Mouse (Mus musculus): Measurements from ENCODE around the gene Pde6c.

Pde6c gene

GRCm38 (mm10) chr19:38132481-38132880 is at the start of gene Pde6c:
Gene Pde6c (plus strand): TSS chr19:38132781.
- DNase-seq (ENCODE audit: low spot score) = no peak

- DNase-seq (ENCODE audit: low spot score) = no peak
Measured at GRCm38 (mm10) chr19:38082931-38083525, 49.6 kb upstream of the Pde6c start.

DNA sequence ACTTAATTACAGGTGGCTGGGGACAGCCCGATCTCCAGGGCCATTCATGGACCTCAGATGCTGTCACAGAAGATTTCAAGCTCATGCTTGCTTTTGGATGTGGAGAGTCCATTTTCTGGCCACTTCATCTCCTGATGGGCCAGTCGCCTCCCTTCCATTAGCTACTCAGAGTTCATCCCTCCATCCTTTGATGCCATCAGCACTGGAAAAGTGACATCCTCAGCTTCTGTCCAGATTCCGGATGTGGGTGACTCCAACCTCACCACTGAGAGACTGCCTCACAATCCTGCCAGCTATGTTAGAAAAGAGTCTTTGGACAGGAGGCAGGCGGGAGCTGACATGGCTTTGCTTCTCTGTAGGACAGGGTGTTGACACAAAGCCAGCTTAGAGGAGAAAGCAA is 46.7 kb upstream of the Pde6c start:
- DNase-seq (ENCODE audit: low spot score) = no peak

DNA sequence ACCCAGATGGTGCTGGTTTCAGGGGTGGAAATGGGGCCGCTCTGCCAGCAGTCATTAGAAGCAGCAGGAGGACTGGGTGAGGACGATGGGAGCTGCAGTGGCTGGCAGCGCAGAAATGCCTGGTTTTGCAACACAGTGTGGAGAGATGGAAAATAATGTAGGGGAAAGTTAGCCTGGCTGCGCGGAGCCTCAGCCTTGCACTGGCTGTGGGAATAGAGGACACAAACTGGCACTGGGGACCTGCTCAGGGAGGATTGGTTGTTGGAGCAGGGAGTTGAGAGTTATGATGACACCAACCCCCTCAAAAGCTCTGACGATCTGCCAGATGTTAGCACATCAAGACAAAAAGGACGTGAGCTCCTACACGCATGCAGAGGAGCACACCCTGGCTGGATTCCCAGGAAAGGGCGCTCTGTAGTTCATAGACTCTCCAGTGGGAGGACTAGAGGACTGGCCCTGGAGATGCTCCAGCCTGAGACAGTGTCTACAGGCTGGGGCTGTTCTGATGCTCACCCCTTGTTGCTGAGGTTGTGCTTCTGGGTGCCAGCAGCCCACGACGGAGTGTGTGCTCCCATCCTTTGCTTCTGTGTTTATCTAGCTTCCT is 45.5 kb upstream of the Pde6c start:
- DNase-seq (ENCODE audit: low spot score) = no peak

GRCm38 (mm10) chr19:38089358-38089757 is 43.2 kb upstream of the Pde6c start:
- DNase-seq (ENCODE audit: low spot score) = no peak

DNA sequence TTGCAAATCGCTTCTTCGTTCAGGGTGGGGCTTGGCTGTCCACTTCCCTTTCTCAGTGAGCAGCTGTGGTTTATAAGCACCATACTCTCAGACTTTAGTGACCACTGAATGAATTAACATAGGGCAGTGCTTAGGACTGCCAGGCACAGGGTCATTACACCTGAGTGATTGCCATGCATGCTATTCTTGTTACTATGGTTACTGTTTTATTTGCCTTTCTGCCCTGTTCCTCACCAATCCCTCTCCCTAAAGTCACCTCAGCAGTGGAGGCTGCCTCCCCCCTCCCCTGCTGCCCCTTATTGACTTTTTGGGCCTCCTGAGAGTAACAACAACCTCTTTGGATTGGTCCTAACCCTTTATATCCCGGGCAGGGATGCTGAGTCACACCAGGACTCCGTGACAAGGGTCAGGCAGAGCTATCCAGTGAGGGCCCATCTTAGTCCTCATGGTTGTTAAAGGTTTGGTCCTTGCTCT is 41.0 kb upstream of the Pde6c start:
- DNase-seq (ENCODE audit: low spot score) = no peak

GRCm38 (mm10) chr19:38096231-38096630 is 36.4 kb upstream of the Pde6c start:
- no peak for DNase-seq (ENCODE audit: low spot score)

- DNase-seq (ENCODE audit: low spot score) = no peak
Measured at GRCm38 (mm10) chr19:38096858-38097758, 35.5 kb upstream of the Pde6c start, which contains the start of gene Ffar4. Gene Ffar4 (plus strand): TSS chr19:38097071.

GRCm38 (mm10) chr19:38107871-38108270 is 24.7 kb upstream of the Pde6c start:
- DNase-seq (ENCODE audit: low spot score) = no peak

GRCm38 (mm10) chr19:38109506-38110242 is 22.9 kb upstream of the Pde6c start:
- DNase-seq (ENCODE audit: low spot score) = no peak

DNA sequence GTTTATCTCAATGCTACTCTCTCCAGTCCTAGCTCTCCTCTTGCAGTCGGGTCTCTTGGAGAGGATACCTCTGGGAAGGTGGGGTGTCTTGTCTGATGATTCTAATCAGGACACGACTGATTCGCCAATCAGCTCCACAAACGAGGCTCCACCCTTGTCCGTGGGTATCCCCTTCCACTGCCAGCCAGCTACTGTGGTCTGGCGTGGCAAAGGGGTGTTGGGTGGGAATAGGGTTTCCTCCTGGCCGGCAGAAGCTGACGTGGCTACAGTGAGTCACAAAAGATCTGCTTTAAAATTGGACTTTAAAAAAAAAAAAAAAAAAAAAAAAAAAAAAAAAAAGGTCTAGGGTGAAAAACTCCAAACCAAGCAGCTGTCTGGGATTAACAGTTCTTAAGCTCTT is 21.5 kb upstream of the Pde6c start:
- DNase-seq (ENCODE audit: low spot score) = no peak

DNA sequence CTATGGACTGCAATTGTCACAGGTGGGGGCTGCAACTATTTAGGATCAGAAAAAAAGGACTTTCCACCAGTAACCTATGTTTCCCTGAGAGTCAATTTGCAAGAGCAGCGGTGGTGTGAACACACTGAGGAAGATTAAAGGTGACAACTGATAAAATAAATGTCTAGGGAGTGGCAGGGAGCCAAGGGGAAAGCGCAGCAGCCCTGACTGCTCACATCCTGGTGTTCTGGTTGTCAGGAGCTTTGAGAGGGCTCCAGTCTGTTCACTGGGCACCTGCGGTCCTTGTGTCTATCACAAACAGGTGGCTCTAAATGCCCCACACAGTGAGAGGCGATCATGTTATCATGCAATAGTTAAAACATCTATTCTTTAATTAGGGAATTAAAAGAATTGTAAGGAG is 20.0 kb upstream of the Pde6c start:
- no peak for DNase-seq (ENCODE audit: low spot score)

DNA sequence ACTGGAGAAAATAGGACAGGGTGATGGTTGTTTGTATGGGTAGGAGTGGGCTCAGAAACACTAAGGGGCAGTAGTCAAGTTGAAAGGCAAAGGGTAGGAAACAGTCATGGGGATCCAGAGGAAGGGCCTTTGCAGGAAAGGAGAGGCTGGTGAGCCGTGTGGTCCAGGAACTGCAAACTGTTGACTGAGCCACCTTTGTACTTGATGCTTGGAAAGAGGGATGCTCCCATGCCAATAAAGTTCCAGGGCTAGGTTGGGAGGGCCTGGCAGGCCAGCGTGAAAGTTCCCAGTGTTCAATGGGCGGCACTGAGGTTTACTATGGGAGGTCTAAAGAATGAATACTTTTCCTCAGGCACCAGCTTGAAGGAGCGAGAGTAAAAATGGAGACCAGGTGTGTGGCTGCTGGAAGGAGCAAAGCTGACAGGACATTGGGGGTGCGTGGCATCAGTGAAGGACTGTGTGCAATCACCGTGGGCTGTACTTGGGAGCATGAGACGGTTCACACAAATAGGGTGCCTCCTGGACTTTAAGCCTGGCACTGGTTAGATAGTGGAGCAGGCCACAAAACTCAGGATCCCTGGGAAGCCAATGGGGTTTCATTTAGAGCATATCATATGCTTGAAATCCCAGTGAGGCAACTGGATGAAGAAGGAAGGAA is 17.6 kb upstream of the Pde6c start:
- DNase-seq (ENCODE audit: low spot score) = no peak

DNA sequence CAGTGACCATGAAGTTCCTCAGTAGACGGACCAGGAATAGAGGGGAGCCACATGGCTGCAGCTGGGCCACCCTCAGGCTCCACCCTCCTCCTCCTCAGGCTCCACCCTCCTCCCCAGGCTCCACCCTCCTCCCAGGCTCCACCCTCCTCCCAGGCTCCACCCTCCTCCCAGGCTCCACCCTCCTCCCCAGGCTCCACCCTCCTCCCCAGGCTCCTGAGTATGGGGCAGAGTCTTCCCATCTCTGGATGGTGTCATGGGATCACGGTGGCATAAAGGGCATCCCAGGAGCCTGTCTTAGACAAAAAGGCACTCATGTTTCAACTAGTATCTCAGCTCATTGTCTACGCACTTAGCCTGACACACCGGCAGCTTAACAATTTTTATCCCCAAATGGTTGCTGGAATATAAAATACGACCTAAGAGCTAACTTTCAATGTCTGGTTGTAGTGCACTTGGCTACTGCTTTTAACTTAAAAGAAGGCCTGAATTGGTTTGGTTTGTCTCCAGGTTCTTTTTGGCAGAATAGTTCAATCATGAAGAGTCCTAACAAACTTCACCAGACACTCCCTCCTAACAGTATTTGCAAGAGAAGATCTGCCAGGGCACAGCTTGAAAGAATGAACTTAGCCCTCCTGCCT is 12.3 kb upstream of the Pde6c start:
- DNase-seq (ENCODE audit: low spot score) = no peak

DNA sequence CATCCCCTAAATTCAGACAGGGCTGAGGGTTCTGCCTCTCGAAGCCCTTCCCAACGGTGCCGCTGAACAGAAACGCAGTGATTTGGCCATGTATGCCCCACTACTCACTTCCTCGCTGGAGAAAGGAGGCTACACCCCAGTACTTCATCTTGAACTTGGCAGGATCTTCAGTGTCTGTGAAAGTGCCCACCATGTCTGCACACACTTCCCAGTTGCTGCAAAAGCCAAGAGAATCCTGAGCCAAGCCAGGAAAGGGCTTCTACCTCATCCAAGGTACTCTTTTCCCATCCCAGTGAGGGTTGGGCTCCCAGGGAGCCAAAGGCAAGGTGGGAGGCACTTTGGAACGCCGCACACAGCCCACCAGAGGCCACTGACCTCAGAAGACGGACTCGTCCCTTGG is 8.7 kb upstream of the Pde6c start:
- no peak for DNase-seq (ENCODE audit: low spot score)

DNA sequence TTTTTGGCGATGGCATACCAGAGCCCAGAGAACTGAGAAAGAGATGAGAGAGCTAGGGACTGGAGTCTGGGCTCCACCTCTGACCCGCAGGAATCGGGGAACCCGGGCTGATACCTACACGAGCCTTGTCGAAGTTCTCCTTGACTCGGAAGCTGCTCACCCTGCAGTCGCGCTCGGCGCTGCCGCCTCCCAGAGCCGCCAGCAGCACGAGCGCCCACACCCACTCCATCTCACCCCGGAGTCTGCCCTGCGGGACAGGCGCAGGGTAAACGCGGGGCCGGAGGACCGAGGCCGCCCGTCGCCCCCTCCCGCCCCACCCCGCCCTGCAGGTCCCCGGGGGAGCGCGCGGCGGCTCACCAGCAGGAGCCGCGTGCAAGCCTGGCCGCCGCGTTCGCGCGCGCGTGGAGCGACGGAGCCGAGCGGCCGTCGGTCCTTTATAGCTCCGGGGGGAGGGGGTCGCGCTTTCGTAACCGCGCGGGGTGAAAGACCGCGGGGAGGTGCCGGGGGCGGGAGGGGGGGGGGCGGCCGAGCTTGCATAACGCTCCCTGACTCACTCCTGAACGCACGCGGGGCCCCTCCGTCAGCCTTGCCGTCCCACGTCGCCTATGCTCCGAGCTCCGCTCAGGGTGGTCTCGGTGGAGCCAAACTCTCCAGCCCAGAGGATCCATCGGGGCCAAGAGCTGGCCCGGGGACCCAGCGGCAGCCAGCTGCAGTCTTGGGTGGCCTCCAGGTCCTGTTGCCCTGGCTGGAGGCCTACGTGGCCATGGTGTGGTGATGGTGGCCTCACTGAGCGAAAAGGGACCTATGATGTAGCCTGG is 8.0 kb upstream of the Pde6c start:
- DNase-seq (ENCODE audit: low spot score) = no peak

DNA sequence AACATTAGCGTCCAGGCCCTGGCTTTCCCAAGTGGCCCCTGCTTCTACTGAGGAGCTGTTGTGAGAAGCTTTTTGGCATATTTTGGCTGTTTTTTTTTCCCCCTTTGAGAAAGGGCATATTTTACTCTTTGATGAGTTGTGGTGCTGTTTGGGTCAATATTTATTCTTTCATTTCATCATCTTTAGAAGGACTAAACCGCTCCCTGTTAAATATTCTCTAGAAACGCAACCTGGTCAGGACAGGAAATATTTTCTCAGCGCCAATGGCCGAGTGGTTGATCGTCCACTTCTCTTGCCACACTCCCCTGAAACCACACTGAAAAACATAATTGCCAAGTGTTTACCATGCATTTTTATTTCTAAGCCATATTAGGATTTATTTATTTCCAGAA is 7.4 kb upstream of the Pde6c start, which contains the start of gene Rbp4:
Rbp4 (minus strand) TSS at position 63 of the 392 bp plus-strand sequence.
- no peak for DNase-seq (ENCODE audit: low spot score)

DNA sequence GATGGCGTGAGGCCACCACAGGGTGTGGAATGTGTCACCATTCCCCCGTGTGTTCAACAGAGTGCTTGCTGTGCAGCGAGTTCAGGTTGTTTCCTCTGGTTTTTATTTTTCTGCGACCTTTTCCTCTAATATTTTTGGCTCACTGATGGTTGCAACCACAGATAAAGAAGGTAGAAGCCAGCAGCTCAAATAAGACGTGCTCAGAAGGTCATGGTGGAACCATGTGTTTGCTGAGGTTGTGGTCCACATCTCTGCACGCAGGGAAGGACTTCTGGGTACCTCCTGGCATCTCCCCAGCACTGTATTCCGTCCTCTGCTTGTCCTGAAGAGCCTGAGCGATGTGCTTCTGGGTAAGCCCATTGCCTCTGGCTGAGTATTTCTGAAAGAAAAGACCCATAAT is 5.9 kb upstream of the Pde6c start:
- DNase-seq (ENCODE audit: low spot score) = no peak

DNA sequence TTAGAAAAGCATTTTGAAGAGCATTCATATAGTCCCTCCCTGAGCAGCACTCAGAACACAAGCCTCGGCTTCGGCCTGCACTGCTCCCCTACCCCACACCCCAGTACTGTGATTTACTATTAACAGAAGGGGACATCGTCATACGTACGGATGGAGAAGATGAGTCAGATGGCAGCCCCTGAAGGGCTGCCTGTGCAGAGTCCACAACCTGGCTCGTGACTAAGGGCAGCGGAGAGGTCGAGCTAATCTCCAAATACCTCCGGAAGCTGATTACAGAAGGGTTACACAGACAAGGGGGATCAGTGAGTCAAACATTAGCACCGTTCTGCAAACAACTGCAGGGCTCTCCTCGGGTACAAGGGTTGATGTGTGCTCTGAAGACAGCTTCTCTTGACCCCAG is 1.4 kb downstream of the Pde6c start:
- DNase-seq (ENCODE audit: low spot score) = no peak

DNA sequence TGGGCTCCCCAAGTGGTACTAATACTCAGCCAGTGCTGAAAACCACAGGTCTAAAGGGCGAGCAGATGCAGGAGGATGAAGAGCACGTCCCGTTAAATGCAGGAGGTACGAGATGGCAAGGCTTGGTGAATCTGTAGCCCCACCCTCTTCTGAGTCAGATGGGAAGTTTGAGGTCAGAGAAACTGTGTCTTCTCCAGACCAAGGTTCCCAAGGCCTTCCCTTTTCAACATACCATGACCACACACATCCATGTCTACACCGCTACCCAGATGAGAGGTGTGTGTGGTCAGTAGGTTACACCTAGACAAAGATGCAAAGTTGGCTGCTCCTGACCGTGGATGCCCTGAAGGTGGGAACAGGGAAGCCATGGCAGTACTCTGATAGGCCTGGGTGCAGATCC is 2.2 kb downstream of the Pde6c start:
- DNase-seq (ENCODE audit: low spot score) = no peak

Measured in urinary bladder, postnatal 10 days (tissue).